Mouse (Mus musculus) CD4-positive, CD25-positive, alpha-beta regulatory T cell, adult 4 months (primary cell): ENCODE data around the gene Fbxl4. TPM values are rescaled to one million over a fixed set of nuclear protein-coding genes. Genes with fewer than 3 reads are reported as not detected.
"Not testable (repeated sequence)": the region's sequence is repeated elsewhere in the genome, so short reads cannot be mapped to it uniquely, and the experiment has no call there.

ENCODE experiments used
- ATAC-seq: one replicate; pipeline ENCODE4 v1.8.0; 2017
- polyA plus RNA-seq, 2 experiments: library from polyadenylated mRNA; unstranded; fragments of 100-300 nt; shearing (Covaris generic); gene quantifications; one replicate each; pipeline ENCODE4 v1.2.1; 2017

Gene Fbxl4
- 10 to 100 TPM; 15.4 to 20.9 TPM for polyA plus RNA-seq

DNA sequence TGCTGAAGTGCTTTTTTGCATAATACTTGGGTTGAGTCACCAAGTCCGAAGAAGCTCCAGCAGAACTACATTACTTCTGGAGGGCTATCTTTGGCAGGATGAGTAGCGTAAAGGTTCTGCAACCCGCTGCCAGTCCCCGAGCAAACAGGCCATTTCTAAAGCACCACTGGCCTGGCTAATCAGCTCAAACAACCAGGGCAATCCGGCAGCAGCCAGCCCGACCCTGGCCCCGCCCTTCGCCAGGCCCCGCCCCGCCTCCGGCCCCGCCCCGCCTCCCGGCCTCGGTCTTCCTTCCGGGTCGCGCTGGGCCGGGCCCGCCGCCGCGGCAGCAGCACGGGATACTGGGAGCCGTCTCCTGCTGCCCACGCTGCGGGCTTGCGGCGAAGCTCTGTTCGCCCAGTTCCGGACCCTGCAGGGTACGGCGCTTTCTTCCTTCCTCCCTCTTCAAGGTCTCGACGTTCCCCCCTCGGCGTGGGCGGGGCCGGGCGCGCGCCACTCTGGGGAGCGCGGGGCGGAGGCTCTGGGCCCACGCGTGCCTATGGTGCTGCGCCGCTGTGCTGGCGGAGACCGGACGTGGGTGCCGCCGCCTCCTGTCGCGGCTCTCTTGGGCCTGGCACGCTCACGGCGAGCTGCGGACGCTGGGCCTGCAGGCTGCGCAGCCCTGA is at the start of gene Fbxl4:
Gene Fbxl4, plus strand, starts transcription at position 278 of the 665 bp plus-strand sequence.
- ATAC-seq: peak; percentile 90

DNA sequence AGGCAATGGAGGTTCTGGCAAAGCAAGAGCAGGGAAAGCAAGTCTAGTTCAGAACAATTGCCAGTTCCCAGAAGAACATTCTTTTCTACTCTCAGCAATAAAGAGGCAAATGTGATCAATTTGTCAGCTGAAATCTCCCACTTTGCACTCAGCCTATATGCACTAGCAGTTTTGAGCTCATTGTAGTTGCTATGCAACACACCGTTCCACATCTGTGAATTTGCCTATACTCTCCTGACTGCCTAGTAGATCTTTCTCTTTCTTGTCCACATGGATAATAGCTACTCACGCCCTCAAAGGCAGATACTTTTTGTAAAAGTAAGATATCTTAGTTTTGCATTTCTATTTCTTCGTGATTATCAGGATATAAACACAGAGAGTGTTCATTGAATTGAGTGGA is 42.8 kb upstream of the Fbxl4 start:
- no peak for ATAC-seq

DNA sequence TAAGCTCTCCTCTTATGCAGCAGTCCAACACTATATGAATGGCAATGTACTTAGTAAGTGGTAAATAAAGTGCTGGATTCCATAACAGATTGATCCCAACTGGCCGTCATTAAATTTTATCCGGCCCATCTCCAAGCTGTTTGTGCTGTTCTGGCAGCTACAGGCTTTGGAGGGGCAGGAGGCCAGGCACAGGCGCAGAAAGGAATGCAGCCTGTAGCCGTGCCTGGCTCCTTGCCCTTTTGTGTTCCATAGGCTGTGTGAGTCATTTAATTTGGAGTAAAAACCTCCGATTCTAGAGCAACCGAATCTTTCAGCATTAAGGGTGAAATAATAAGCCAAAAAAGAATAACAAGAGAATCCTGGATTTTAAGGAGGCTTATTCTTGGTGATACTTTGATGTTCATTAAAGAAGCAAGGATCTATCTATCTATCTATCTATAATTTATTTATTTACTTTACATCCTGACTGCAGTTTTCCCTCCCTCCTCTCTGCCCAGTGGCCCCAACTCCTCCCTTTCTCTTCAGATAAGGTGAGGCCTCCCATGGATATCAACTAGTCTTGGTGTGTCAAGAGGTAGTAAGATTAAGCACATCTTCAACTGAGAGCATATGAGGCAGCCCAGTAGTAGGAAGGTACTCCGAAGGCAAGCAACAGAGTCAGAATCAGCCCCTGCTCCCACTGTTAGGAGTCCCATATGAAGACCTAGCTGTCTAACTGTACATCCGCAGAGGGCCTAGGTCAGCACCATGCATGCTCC is 14.3 kb upstream of the Fbxl4 start:
- no peak for ATAC-seq

DNA sequence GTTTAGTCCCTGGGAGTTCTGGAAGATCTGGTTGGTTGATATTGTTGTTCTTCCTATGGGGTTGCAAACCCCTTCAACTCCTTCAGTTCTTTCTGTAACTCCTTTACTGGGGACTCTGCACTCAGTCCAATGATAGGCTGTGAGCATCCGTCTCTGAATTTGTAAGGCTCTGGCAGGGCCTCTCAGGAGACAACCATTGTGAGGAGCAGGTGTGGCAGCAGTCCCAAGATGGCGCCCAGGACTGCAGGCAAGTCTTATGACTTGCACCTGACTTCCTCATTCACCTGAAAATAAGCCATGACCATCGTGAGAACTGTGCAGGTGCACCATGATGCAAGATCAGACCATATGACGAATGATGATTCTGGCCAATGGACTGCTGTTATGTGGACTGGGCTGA is 8.3 kb upstream of the Fbxl4 start:
- not testable (repeated sequence) for ATAC-seq

DNA sequence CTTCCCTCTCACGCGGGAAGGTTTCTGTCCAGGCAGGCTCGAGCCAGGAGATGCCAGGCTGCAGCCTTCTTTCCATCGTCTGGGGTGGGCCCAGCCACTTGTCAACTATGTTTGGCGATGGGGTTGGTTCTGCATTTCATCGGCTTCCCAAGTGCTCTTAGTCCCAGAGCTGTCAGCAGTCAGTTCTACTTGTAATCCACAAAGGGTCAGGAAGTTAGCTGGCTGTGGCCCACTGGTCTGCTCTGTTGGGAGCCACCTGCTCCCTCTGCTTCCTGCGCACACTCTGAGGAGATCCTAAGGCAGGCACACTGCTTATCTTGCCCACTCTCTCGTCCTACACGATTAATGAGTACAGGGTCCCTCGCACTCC is 573 bp downstream of the Fbxl4 start:
- ATAC-seq: no peak

DNA sequence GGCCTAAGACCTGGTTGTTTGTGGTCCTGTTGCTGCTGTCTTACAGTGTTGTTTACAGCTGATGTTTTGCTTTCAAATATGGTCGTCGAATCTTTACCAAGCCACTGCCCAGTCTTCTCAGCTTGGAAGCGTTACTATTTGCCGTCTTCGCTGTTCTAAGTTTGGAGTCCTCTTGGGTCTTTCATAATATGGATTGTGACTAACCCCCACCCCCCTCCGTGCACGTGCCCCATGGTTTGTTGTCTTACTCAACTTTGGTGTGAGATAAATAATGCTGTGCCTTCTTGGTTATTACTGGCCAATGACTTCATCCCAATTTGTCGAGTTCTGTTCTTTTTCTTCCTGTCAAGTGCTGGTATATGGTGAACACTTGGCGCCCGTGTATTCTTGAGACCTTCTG is 1.1 kb downstream of the Fbxl4 start:
- ATAC-seq: no peak

DNA sequence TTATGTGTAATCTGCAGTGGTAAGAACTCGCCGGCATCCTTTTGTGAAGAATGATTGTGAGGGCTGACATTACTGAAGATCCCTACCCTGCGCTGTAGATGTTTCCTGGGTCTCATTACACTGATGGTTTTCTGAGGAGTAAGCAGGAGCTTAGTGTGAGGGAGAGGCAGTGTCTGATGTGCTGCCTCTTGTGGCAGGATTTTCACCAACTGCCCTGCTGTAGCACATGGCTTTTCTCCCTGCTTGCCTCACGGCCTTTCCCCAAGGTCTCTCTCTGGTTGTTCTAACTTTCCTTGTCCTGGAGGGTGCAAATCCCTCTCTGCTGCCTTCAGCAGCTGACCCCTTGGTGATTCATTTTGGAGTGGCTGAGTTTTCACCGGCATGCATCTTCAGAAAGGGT is 10.0 kb downstream of the Fbxl4 start:
- ATAC-seq: no peak

DNA sequence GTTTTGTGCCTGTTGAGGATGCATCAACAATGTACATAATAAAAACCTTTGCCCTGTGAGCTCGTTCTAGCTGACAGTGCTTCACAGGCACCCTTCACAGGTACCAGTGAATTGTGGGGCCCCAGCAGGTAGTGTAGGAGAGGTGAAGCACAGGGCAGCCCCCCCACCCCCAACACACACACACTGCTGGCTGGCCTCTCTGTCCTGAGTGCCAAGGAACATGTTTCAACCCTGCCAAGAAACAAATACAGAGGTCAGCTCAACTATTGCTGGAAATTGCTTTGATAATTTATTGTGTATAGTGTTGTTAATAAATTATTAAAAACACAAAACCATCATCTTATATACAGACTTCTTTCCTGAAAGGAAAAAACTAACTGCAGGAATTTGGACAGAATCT is 21.2 kb downstream of the Fbxl4 start:
- ATAC-seq: no peak

DNA sequence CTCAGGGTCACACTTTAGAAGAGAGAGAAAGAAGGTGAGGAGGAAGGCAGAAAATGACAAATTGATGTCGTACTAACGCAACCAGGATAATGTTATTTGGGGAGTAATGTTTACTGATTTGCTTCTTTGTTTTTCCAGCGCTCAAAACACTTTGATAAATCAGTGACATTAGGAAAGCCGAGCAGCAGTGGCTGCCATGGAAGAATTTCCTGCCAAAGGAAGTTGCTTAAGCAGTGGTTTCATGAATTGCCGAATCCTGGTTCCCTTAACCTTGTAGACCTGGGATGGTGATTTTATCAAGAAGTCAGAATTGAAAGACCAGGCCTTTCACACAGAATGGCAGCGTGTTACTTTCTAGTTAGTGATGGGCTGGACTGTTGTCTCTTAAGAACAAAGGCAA is 23.3 kb downstream of the Fbxl4 start:
- no peak for ATAC-seq

DNA sequence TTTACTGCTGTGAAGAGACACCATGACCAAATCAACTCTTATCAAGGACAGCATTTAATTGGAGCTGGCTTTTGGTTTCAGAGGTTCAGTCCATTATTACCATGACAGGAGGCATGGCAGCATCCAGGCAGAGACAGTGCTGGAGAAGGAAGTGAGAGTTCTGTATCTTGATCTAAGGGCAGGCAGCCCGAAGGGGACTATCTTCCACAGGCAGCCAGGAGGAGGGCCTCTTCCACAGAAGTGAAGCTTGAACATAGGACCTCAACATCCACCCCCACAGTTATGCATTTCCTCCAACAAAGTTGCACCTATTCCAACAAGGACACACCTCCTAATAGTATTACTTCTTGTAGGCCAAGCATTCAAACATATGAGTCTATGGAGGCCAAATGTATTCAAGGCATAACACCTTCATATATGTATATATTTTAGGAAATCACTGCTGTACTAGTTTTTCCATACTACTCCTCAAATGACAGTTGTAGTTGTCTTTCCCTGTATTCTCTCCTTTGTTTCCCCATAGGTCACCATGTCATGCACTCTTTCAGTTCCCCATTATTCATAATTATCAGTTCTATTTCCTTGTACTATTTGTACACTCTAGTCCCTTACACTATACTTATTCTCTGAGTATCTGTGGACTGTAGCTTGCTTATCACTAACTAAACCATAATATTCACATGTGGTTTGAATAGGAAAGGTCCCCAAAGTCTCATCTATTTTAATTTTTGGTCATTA is 26.4 kb downstream of the Fbxl4 start:
- ATAC-seq: no peak

DNA sequence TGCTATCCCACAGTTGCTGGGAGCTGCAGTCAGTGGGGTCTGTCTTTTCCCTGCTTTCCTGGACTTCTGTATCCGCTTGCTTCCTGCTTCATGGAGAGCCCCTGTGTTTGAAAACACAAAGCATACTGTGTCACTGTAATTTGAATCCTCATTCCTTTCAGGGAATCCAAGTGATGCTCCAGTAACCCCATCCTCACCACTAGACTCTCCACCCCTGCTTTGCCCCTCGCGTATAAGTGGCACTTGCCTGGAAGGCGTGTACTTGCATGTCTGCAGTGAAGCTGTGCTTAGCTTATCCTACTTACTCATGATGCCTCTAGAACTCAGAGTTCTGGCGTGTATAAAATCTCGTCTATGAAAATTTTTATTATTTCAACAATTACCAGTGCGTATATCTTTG is 32.7 kb downstream of the Fbxl4 start:
- no peak for ATAC-seq

DNA sequence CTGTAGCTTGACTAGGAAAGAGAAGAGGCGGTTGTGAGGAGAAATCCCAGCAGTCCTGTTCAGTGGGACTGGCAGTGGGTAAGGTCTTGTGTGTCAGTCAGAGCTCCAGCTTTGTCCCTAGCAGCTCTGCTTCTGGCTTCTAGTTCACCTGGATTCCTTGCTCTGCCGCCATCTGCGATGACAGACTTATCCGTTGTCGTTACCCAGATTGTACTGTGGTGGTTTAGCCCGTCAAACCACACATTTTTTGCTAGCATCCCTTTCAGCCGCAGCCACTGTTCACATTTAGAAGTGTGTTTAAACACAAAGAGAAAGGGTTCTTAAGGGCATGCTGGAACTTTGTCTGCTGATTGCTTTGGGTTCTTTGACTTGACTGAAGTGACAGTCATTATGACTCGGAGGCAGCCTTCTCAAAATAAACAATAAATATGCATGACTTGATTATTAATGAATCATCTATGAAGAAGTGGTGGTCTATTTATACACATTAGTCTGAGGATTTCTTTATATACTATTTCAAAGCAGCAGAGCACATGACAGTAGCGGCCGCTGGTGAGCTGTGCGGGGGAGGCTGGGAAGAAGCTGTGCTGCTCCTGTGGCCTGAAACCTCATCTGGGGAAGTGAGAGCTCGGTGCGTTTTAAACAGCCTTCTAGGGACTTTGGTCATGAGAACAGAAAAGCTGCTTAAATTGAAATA is 35.6 kb downstream of the Fbxl4 start:
- no peak for ATAC-seq

DNA sequence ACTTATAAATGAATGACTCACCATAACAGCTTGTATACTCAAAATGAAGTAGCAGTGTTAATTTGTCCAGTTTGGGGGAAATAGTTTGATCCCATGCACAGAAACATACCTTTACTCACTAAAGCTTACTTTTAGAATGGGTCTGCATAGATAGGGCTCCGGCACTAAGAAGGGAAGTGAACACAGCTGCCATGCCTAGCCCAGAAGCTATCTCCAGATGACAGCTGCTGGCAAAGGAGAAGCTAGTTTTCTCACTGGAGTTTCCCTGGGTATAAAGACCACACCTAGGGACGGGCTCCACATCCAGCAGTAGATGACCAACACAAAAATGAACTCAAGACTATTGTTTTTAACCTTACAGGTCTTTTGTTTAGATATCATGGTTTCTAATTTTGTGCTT is 38.1 kb downstream of the Fbxl4 start:
- no peak for ATAC-seq

DNA sequence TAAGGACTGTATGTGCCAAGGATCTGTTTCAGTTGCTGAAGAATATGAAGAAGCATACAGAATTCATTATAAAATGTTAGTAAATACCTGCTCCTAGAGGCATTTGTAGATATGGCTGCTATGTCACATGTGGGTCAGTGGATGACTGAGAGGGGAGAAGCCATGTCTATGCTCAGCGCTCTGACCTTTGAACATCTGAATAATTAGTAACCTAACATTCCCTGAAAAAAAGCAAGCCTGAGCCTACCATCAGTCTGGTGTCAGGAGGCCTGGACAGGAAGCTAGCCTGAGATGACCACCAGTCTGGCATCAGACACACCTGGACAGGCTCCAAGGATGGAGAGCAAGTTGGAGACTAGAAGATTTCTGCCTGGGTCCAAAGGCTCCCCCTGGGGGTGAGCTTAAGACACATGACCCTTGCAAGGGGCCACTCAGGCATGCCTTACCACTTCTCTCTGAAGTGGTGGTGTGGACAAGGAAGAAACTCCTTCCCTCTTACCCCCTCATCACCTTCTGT is 39.2 kb downstream of the Fbxl4 start:
- ATAC-seq: no peak

DNA sequence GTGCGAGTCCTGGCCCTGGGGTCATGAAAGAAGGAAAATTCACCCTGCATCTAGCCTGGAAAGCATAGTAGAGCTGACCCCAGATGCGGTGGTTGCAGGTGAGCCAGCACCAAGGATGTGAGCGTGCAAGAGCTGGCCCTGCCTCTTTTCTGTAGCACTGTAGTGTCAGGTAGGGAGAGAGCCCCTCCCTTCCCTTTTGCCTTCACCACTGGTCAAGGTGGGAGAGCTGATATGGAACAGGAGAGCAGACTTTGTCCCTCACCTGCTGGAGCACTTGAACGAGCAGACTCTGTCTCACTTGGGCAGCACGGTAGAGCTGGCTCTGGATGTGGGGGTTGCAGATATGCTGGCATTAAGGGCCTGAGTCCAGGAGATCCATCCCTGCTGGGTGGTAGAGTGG is 39.7 kb downstream of the Fbxl4 start:
- no peak for ATAC-seq

DNA sequence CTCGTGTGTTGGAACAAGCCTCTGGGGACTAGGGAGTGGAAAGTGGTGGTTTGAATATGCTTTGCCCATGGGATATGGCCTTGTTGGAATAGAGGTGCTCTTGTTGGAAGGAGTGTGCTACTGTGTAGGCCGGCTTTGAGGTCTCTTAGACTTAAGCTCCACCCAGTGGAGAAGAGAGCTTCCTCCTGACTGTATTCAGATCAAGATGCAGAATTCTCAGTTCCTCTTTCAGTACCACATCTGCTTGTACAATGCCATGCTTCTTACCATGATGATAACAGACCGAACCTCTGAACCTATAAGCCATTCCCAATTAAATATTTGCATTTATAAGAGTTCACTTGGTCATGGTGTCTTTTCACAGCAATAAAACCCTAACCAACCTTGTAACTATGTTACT is 44.7 kb downstream of the Fbxl4 start:
- ATAC-seq: no peak

DNA sequence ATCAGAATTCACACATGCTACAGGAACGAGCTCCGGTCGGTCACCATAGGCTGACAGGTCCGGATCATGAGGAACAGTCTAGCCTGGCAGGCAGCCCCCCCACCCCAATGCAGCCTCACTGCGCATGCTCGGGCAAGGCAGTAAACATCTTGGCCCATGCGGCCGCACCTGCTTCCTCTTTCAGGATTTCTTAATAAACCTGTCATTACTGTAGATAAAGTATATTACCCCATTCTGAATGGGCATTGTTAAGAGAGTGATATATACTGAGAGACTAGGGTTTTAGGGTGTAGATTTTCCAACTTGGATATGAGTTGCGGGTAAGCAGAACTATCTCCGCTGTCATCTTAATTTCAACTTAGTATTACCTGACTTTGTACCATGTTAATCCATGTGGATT is 45.6 kb downstream of the Fbxl4 start:
- no peak for ATAC-seq

DNA sequence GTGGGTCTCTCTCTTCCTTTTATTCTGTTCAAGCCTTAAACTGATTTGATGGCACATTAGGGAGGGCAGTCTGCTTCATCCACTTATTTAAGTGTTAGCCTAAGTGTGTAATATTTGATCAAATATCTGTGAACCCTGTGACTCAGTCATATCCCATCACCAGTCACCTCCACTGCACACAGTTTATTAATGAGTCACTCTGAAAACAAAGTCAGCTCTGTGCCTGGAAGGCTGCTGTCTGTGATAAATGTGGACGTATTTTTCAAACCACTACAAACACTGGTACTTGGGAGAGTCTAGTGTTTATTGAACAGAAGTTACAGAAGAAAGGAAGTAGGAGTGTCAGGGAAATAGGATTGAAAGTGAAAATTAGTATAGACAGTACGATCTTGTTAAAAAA is 63.3 kb downstream of the Fbxl4 start:
- ATAC-seq: no peak

DNA sequence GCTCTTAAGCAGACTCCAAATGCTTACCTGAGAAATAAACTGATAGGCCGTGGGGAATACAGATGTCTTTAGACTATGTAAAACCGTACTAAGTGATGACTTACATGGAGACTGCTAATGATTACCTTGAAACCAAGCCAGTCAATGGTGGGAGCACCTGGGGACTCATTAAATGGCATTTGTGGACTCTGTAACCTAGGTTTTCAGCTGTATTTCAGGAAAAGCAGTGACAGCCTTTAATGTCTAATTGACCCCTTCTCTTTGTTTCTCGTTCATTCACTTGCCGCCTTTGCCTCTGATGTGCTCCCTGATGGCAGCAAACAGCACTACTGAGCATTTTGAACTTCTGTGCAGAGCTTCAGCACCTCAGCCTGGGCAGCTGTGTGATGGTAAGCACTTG is 65.1 kb downstream of the Fbxl4 start:
- ATAC-seq: no peak

DNA sequence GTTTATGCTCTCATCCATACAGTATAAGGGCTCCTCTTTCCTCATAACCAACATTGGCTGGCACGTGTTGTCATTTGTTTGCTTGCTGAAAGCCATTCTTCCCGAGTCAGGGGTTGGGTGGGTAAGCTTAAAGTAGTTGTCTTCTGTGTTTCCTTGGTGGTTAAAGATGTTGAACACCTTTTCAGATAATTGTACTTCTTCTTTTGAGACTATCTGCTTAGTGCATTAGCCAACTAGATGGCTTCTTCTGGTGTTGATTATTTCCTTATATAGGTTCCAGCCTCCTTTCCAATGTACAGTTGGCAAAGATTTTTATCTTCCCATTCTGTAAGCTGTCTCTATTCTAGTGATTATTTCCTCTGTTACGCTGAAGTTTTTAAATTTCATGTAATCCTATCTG is 70.8 kb downstream of the Fbxl4 start:
- no peak for ATAC-seq

DNA sequence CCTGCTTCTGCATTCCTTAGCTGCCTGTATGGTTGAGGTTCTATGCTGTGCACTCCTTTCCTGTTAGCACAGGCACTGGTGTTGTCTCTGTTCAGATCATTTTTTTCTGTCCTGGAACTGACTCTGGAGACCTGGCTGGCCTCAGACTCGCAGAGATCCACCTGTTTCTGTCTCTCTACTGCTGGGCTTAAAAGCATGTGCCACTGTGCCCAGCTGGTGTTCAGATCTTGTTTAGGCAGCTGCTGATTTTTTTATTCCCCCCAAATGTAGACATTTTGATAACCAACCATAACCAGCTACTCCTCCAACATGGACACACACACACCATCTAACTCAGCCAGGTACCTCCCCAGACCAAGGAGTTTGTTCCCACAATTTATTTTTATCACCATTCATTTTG is 112.2 kb downstream of the Fbxl4 start:
- no peak for ATAC-seq

DNA sequence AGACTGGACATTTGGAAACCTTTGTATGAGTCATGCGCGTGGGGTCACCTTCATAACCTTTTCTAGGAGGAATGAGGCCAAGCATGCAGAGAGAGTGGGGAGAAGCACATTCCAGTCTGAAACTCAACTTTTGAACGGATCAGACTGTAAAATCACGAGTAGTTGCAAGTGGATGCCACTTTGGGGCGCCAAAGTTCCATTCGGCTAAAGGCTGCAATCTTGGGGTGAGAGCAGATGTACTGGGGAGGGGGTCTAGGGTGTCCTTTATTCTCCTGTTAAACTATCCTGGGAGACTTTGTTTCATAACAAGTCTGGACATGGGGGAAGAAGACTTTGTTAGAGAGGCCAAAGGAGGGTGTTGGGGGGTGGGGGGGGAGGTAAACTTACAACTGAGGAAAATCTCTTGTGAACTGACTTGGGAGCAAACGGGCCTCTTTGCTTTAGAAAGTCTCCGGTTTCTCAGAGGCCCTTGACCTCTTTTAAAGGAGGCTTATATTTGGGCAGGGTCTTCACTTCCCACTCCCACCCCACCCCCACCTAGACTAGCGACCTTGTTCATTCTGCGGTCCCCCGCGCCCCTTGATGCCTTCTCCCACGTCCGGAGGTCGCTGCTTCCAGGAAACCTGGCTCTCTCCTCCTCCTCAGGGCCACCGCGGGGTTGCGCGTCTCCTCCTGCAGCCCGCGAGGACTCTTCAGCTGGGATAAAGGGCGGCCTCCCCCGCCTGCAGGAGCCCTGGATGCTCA is 119.8 kb downstream of the Fbxl4 start:
- ATAC-seq: no peak
